Mouse (Mus musculus) kidney, embryonic 14.5 days (tissue): ENCODE data around the gene Mrps9. TPM values are rescaled to one million over a fixed set of nuclear protein-coding genes. Genes with fewer than 3 reads are reported as not detected.
A peak's percentile ranks its signal among the peaks of the same experiment; 100 is the strongest.

ENCODE experiments used
- ATAC-seq: fragments of 200-750 bp; cut with Nextera tagmentation; 2 replicates; pipeline ENCODE4 v1.8.0; 2017; ENCODE audit warnings: moderate number of reproducible peaks, mild to moderate bottlenecking, moderate TSS enrichment, moderate library complexity; ENCODE audit not compliant: low FRiP score, low TSS enrichment
- H3K27ac ChIP-seq: fragments of 300-500 bp; sonication (generic); 2 replicates; pipeline ENCODE4 v1.5.1; 2014; ENCODE audit warnings: low read depth, mild to moderate bottlenecking, low read length, moderate library complexity, mixed read lengths
- H3K27me3 ChIP-seq: fragments of 300-500 bp; sonication (generic); 2 replicates; pipeline ENCODE4 v1.6.1; 2014; ENCODE audit warnings: mild to moderate bottlenecking, low read length; ENCODE audit not compliant: control insufficient read depth, insufficient read depth
- H3K36me3 ChIP-seq: fragments of 300-500 bp; sonication (generic); 2 replicates; pipeline ENCODE4 v1.6.1; 2014; ENCODE audit warnings: low read length, mixed read lengths; ENCODE audit not compliant: control insufficient read depth, insufficient read depth
- H3K4me1 ChIP-seq: fragments of 300-500 bp; sonication (generic); 2 replicates; pipeline ENCODE4 v1.6.1; 2014; ENCODE audit warnings: low read length, mixed read lengths; ENCODE audit not compliant: control insufficient read depth, insufficient read depth
- H3K4me2 ChIP-seq: fragments of 300-500 bp; sonication (generic); replicated peaks from 2 replicates; pipeline ENCODE4 v1.6.1; 2014; ENCODE audit warnings: low read depth, mild to moderate bottlenecking, low read length
- H3K4me3 ChIP-seq: fragments of 300-500 bp; sonication (generic); 2 replicates; pipeline ENCODE4 v1.5.1; 2014; ENCODE audit warnings: mild to moderate bottlenecking, low read length
- H3K9ac ChIP-seq: fragments of 300-500 bp; sonication (generic); 2 replicates; pipeline ENCODE4 v1.6.1; 2014; ENCODE audit warnings: low read depth, mild to moderate bottlenecking, low read length, moderate library complexity
- H3K9me3 ChIP-seq: fragments of 300-500 bp; sonication (generic); 2 replicates; pipeline ENCODE4 v1.6.1; 2016; ENCODE audit warnings: low read length; ENCODE audit not compliant: control insufficient read depth
- WGBS: fragments of 180-500 bp; shearing (Covaris S2); extraction: QIAGEN DNeasy Blood & Tissue Kit; methylation state at CpG from one replicate; pipeline ENCODE4 v1.1.7; 2014; 5-methylcytosine and 5-hydroxymethylcytosine counted together
- polyA plus RNA-seq: library from polyadenylated mRNA; unstranded; fragments of >200 nt; fragmentation: Nextera tagmentation; extraction: Ambion mirVana; gene quantifications from 2 replicates; pipeline ENCODE4 v1.2.1, GENCODE M21; 2014

The Mrps9 gene
- 62.4 and 78.8 TPM in 2 replicates for polyA plus RNA-seq

DNA sequence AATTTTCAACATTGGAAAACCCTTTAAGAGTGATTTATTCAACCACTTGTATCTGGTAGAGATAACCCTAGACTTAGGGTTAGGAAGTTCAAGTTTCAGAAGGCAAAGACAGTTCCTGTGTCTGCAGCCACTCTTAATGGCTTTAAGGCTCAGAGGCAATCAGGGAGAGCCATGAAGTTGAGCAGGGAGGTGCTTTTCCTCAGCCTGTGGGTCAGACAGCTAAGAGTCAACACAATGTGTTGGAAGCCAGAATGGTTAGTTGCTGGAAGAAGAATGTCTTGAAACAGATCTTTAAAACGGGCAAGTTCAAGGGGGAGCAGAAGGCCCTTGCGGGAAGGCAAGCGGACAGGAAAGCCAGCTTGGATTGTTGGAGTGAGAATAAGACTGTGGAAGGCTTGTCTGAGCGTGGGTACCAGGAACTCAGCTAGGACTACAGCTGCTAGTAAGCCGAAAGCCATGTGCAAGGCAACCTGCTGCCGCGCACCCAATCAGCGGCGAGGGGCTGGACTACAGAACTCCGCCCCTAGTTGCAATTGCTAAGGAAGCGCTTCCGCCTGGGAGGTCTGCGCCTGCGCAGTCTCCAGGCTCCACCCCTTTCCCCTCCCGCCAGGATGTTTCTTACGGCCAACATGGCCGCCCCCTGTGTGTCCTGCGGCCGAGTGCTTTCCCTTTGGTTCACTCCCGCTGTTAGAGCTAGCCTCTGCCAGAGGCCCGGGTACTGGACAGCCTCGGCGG is at the start of gene Mrps9:
Gene Mrps9 (plus strand): TSS at position 571 of the 735 bp plus-strand sequence.
- Histone ChIP-seq H3K4me2 (peak within 1 kb of the TSS; percentile 65), H3K4me3 (peak within 1 kb of the TSS; percentile 85), H3K27me3 (no peaks in the 10 kb centered on the region), H3K9ac (peak within 1 kb of the TSS; percentile 77), H3K4me1 (no peaks in the 10 kb centered on the region), H3K9me3 (no peaks in the 10 kb centered on the region), H3K27ac (peak within 1 kb of the TSS; percentile 31; the same call in 1 of the 2 replicates), H3K36me3 (no peaks in the 10 kb centered on the region)
- WGBS, result under 1% methylated on average over 23 of the region's 23 CpGs
- ATAC-seq, result peak; percentile 100

GRCm38 (mm10) chr1:42813301-42813845 is 37.7 kb upstream of the Mrps9 start:
- no peak overlapping the region for H3K4me2 ChIP-seq
- H3K9me3 ChIP-seq, result no peaks in the 10 kb centered on the region
- no peak overlapping the region for H3K27ac ChIP-seq
- no peak overlapping the region for H3K9ac ChIP-seq
- H3K27me3 ChIP-seq, result no peaks in the 10 kb centered on the region
- no peak overlapping the region for H3K4me3 ChIP-seq
- peak; percentile 66 for ATAC-seq
- no peaks in the 10 kb centered on the region for H3K4me1 ChIP-seq
- WGBS, result 69% methylated on average over 6 of the region's 6 CpGs
- H3K36me3 ChIP-seq, result no peaks in the 10 kb centered on the region

- no peaks in the 10 kb centered on the region for H3K27me3 ChIP-seq
- ATAC-seq, result no peak
- H3K4me2 ChIP-seq, result no peak overlapping the region
- no peak overlapping the region for H3K9ac ChIP-seq
- no peaks in the 10 kb centered on the region for H3K9me3 ChIP-seq
- WGBS, result 85% methylated on average over 15 of the region's 15 CpGs
- H3K36me3 ChIP-seq, result no peaks in the 10 kb centered on the region
- H3K4me1 ChIP-seq, result no peaks in the 10 kb centered on the region
- no peak overlapping the region for H3K4me3 ChIP-seq
- H3K27ac ChIP-seq, result no peak overlapping the region
These were observed 36.0 kb upstream of the Mrps9 start for GRCm38 (mm10) chr1:42814798-42815619.

- Histone ChIP-seq H3K27me3 (no peaks in the 10 kb centered on the region), H3K4me3 (peak overlapping the region; percentile 85), H3K9ac (peak overlapping the region; percentile 77), H3K4me1 (no peaks in the 10 kb centered on the region), H3K4me2 (peak overlapping the region; percentile 65), H3K27ac (peak overlapping the region; percentile 31; the same call in 1 of the 2 replicates), H3K9me3 (no peaks in the 10 kb centered on the region), H3K36me3 (no peaks in the 10 kb centered on the region)
- peak; percentile 86 for ATAC-seq
- under 1% methylated on average over 21 of the region's 21 CpGs for WGBS
These were observed 350 bp downstream of the Mrps9 start for GRCm38 (mm10) chr1:42851398-42851767.

DNA sequence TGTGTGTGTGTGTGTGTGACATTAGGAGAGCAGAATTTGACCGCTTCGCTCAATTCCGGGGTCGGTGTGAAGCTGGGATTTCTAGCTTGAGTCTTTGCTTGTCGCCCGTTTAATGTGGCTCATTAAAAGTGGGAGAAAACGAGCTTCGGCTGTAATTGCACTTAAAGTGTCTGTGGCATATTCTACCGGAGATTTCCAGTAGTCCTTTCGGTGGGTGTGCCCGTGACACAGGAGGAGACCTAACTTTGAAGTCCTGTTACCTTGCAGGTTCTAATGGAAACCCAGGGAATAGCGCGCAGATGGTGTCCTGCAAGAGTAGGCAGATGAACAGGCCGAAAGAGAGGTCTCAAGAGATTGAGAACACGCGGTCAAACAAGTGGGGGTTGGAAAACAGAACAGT is 777 bp downstream of the Mrps9 start:
- no peak for ATAC-seq
- 2% methylated on average over 16 of the region's 16 CpGs for WGBS
- H3K9me3 ChIP-seq, result no peaks in the 10 kb centered on the region
- H3K36me3 ChIP-seq, result no peaks in the 10 kb centered on the region
- no peaks in the 10 kb centered on the region for H3K27me3 ChIP-seq
- H3K9ac ChIP-seq, result peak overlapping the region; percentile 77
- H3K27ac ChIP-seq, result no peak overlapping the region
- peak overlapping the region; percentile 85 for H3K4me3 ChIP-seq
- H3K4me1 ChIP-seq, result no peaks in the 10 kb centered on the region
- peak overlapping the region; percentile 65 for H3K4me2 ChIP-seq

DNA sequence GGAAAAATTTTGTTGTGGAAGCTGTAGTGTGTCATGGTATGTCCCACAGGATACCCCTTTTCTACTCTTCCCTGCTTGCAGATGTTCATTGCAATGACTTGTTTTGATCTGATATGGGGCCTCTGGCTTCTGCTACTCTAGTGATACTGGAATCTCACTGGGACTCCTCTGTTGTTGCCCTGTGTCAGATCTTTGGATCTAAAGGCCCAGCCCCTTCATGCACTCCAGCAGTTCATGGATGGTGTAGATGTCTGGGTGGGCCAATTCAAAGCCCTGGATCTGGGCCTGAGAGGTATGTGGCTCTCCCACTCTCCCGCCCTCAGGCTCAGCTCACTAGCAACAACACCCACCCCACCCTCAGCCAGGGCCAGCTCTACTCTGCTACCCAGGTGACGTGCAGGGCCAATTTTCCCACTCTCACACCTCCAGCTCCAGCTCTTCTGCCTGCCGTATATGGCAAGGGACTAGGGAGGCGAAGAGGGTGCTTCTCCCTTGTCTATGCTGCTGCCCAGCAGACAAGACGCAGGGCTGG is 13.8 kb downstream of the Mrps9 start:
- ATAC-seq, result no peak
- WGBS, result 93% methylated on average over 5 of the region's 5 CpGs

DNA sequence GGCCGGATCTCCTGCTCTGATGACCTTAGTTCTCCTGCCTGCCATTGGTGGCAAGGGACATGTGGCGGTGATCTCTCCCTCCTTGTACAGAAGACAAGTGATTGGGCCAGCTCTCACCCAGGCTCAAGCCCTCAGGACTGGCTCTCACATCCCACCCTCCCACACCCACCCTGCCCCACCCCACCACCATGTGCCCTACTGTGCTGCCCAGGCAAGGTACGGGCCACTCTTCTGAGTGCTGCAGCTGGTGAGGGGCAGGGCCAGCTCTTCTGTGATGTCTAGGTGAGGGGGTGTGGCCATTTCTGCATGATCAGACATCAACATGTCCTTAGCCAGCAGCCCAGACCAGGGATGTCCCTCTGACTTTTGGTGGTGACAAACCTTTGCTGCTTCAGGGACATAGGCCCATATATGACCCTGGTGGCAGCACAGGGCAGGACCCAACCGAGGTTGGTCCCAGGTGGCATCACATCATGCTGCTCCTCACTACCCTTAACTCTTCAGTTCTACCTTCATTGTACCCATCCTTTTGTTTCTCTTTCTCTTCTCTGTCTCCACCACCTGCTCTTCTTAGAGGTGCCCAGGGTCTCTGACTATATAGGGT is 14.4 kb downstream of the Mrps9 start:
- Histone ChIP-seq H3K9me3 (no peaks in the 10 kb centered on the region), H3K36me3 (peaks cover 9% of the 10 kb centered on the region; the same call in 1 of the 2 replicates), H3K4me2 (no peak overlapping the region), H3K9ac (no peak overlapping the region), H3K4me3 (no peak overlapping the region), H3K4me1 (0 out of 2 replicates have a peak, but pooled peaks cover 4% of the 10 kb centered on the region), H3K27me3 (no peaks in the 10 kb centered on the region), H3K27ac (no peak overlapping the region)
- peak; percentile 62 for ATAC-seq
- 96% methylated on average over 4 of the region's 4 CpGs for WGBS

More for the DNA sequence above, 13.8 kb downstream of the Mrps9 start:
- H3K27ac ChIP-seq, result no peak overlapping the region
- no peak overlapping the region for H3K9ac ChIP-seq
- H3K4me2 ChIP-seq, result no peak overlapping the region
- 0 out of 2 replicates have a peak, but pooled peaks cover 4% of the 10 kb centered on the region for H3K4me1 ChIP-seq
- H3K36me3 ChIP-seq, result peaks cover 9% of the 10 kb centered on the region; the same call in 1 of the 2 replicates
- H3K4me3 ChIP-seq, result no peak overlapping the region
- no peaks in the 10 kb centered on the region for H3K27me3 ChIP-seq
- no peaks in the 10 kb centered on the region for H3K9me3 ChIP-seq

DNA sequence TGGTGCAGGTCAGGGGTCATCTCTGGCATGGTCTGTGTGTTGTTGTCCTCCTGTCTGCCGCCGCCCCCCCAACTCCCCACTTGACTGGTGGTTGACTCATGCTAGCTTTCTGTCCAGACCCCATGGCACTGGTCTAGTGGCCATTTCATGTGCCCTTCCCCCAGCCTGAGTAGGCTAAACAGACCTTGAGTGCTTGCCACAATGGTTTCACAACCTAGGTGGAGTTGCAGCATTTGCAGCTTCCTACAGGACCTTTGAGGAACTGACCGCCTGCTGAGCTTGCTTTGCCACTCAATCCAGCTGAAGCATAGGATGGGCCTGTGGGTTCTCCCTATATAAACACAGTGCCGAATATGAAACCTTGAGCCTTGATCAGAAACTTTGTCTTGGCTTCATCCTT is 15.0 kb downstream of the Mrps9 start:
- ATAC-seq, result no peak
- Histone ChIP-seq H3K27ac (no peak overlapping the region), H3K36me3 (peaks cover 9% of the 10 kb centered on the region; the same call in 1 of the 2 replicates), H3K4me3 (no peak overlapping the region), H3K27me3 (no peaks in the 10 kb centered on the region), H3K9ac (no peak overlapping the region), H3K9me3 (no peaks in the 10 kb centered on the region), H3K4me2 (no peak overlapping the region), H3K4me1 (no peaks in the 10 kb centered on the region)
- 95% methylated on average over 4 of the region's 4 CpGs for WGBS
